Mouse (Mus musculus): ENCODE measurements around the gene Ldoc1. TPM values are rescaled to one million over a fixed set of nuclear protein-coding genes. Genes with fewer than 3 reads are reported as not detected.

The Ldoc1 gene
- polyA plus RNA-seq (2012; rRNA removed), result 0.05 TPM in 1 of 2 replicates, not detected in the other

GRCm38 (mm10) chrX:61709302-61710033 lies at the start of gene Ldoc1:
Ldoc1 (plus strand) TSS chrX:61709497.

